Mouse (Mus musculus): ENCODE results near the gene Chrnb4.

Chrnb4 gene

GRCm38 (mm10) chr9:55048211-55048880 lies at the start of gene Chrnb4:
Chrnb4 (minus strand) TSS chr9:55048779.
- no peak for DNase-seq (ENCODE audit: low spot score)

DNA sequence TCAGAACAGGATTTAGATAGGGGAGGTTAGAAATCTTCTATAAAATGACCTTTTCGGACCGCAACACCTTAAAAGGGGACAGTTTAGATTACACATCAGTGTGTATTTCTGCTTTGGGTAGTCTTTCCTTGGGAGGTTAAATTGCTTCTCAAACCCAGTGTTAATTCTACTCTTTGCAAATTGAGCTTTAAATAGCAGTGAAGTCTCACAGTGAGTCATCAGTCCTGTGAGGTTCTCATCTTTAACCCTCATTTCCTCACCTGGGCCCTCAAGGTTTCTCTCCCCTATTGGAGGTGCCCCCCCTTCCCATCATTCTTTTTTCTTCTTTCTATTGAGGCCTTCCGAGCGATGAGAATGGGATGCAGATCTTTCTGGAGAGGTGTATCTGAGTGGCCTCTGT lies 48.3 kb upstream of the Chrnb4 start:
- no peak for DNase-seq (ENCODE audit: low spot score)

GRCm38 (mm10) chr9:55096033-55096432 lies 47.5 kb upstream of the Chrnb4 start:
- no peak for DNase-seq (ENCODE audit: low spot score)

- no peak for DNase-seq (ENCODE audit: low spot score)
These were observed 41.6 kb upstream of the Chrnb4 start for GRCm38 (mm10) chr9:55090141-55090540.

- DNase-seq (ENCODE audit: low spot score) = no peak
These were observed 40.6 kb upstream of the Chrnb4 start for GRCm38 (mm10) chr9:55089226-55089625.

- DNase-seq (ENCODE audit: low spot score) = no peak
These were observed 34.8 kb upstream of the Chrnb4 start for GRCm38 (mm10) chr9:55083154-55083913.

DNA sequence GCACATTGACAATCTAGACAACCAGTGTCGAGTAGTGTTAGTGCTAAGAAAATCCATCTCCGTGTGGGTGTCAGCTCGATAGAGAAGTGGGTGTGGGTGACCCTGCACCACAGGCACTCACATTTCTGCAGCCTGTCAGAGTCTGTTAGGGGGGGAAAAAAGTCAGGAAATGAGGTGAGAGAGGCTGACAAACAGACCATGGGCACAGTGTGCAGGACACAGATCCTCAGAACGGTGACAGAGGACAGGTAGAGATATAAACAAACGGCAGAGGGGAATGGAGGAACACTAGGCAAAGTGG lies 19.3 kb upstream of the Chrnb4 start:
- DNase-seq (ENCODE audit: low spot score) = no peak

DNA sequence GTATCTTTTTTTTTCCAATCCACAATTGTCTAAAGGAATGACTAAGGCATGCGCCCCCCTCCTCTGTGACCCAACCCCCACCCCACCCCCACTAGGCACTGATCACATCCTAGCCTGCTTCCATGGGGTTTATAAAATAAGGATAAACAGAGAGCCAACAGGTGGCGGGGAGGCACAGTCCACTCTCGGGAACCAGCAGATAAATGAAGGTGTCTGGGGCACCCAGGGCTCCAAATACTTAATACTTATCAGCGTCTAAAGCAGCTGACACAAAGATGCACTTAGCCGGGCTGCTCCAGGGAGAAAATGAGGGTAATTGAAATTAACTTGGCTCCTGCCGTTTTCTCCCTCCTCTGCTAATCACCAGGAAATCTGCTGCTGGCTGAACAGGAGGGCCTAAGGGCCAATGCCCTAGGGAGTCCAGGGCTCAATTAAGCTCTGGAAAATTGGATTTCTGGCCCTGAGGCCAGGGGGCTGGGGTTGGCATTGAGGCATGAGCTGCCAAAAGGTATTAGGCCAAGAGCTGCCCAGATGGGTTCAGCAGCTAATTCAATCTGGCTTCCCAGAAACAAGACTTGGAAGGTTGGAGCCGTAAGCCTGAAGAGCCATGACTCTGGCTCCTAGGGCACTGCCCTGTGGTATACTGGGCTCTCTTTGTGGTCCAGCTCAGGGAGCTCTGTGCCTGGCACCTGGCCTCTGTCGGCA lies 18.8 kb upstream of the Chrnb4 start:
- no peak for DNase-seq (ENCODE audit: low spot score)

- no peak for DNase-seq (ENCODE audit: low spot score)
These were observed 16.7 kb upstream of the Chrnb4 start for GRCm38 (mm10) chr9:55065241-55065640.

DNA sequence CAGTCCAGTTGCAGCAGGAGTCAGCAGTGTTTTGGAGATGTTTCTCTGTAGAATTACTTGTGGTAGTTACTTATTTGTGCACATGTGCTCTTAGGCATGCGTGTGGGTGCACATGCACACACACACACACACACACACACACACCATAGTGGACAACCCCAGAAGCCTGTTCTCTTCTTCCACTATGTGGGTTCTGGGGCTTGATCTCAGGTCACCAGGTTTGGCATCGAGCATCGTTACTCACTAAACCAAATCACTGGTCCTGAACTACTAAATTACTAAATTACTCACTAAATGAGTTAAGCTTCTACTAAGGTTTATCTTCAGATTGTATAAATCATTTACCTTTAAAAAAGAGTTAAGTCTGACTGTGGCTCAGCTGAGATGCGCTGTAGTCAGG lies 9.5 kb upstream of the Chrnb4 start:
- no peak for DNase-seq (ENCODE audit: low spot score)

DNA sequence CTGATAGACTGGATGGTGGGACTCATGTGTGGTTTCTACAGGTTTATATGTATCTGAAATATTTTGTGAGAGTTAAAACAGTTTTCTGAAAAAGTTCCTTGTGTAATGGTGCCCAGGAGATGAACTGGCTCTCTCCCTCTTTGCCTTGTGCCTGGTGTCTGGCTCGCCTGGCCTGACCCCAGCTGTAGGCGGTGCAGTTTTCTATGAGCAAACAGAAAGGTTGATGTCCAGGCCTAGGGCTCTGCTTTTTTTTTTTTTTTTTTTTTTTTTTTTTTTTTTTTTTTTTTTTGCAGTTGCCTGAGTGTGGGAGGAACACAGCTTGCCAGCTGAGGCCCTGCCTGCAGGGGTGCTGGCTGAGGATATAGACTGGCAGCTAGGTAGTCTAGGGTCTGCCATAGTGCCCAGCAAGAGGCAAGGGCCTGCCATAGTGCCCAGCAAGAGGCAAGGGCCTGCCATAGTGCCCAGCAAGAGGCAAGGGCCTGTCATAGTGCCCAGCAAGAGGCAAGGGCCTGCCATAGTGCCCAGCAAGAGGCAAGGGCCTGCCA lies 6.9 kb upstream of the Chrnb4 start:
- no peak for DNase-seq (ENCODE audit: low spot score)

- no peak for DNase-seq (ENCODE audit: low spot score)
These were observed 1.8 kb downstream of the Chrnb4 start for GRCm38 (mm10) chr9:55046764-55047163.

GRCm38 (mm10) chr9:55045001-55045400 lies 3.6 kb downstream of the Chrnb4 start:
- DNase-seq (ENCODE audit: low spot score) = no peak

- no peak for DNase-seq (ENCODE audit: low spot score)
These were observed 4.9 kb downstream of the Chrnb4 start for GRCm38 (mm10) chr9:55043688-55044087.

DNA sequence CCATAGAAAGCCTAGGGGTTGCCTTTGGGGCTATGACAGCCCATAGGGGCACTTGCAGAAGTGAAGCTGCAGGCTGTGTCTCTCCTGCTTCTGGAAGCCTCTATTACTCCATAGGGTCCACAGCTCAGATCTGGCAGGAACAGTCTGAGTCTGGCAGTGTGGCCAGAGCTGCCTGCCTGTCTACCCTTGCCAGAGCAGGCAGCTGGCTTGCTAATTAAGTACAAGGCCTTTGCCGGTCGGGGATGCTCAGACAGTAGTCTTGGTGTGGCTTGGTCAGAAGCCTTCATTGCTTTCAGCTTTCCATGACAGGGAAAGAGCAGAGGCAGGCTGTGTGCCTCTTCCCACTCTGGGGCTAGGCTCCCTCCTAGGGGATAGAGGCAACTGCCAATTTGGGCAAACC lies 7.2 kb downstream of the Chrnb4 start:
- DNase-seq (ENCODE audit: low spot score) = no peak

DNA sequence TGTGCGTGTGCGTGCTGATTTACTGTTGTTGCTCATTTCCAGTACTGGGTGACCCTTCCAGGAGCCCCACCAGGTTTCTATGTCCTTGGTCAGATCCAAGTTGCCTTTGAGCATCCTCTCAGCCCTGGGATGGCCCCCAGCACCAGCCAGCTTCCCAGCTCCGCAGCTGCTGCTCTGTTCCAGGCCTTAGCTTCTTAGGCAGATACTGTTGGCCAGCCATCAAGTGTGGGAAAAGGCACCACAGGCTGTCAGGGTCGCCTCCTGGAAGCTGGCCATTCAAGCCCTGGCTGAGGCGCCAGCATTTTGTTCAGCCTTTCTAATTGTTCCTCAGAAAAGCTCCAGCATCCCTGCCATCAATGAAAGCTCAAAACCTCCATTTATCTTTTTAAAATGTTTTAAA lies 8.6 kb downstream of the Chrnb4 start:
- no peak for DNase-seq (ENCODE audit: low spot score)

- DNase-seq (ENCODE audit: low spot score) = no peak
These were observed 9.6 kb downstream of the Chrnb4 start for GRCm38 (mm10) chr9:55038948-55039347.

- DNase-seq (ENCODE audit: low spot score) = no peak
These were observed 17.0 kb downstream of the Chrnb4 start for GRCm38 (mm10) chr9:55031435-55032167.

- no peak for DNase-seq (ENCODE audit: low spot score)
These were observed 22.3 kb downstream of the Chrnb4 start, which contains the start of gene Chrna3 for GRCm38 (mm10) chr9:55026275-55026663. Chrna3 (minus strand) TSS chr9:55026562.

DNA sequence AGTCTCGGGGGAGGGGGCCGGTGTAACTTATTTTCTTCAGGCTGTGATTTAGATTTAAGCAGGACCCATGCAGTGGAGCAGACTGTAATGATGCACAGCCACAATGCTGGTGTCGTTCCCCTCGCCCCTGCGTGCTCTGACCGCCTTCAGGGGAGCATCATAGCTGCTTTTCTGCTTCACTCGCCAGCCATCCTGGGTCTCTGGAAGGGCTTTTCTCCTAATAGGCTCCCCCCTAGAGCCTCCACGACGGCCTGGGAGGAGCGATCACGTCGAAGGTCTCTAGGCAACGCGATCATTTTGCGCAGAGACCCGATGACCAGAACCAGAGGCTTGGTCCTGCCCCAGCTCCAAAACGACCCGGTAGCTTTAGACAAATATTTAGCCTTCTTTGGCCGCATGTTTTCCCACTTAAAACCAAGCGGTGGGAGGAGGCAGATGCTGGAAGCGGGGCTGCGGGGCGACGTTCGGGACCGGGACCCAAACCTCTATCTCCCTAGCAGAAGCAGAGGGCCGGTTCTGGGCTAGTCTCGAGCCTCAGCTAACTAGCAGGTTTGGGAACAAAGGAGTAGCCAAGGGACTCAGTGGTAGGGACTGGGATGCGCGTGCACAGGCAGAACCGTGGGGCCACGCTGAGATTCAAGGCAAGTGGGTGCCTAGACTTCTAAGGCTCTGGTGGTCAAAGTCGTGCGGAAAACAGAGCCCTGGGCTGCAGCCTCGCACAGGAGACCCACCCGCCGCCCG lies 22.9 kb downstream of the Chrnb4 start:
- DNase-seq (ENCODE audit: low spot score) = no peak

GRCm38 (mm10) chr9:55023902-55024583 lies 24.5 kb downstream of the Chrnb4 start:
- DNase-seq (ENCODE audit: low spot score) = peak; percentile 58
